Mouse (Mus musculus) heart, adult 11 months (tissue): ENCODE measurements around the gene Cpne5.
A peak's percentile ranks its signal among the peaks of the same experiment; 100 is the strongest.

Experiments used
- DNase-seq: peaks from one replicate; pipeline ENCODE4 v3.0.0; 2022

The Cpne5 gene

DNA sequence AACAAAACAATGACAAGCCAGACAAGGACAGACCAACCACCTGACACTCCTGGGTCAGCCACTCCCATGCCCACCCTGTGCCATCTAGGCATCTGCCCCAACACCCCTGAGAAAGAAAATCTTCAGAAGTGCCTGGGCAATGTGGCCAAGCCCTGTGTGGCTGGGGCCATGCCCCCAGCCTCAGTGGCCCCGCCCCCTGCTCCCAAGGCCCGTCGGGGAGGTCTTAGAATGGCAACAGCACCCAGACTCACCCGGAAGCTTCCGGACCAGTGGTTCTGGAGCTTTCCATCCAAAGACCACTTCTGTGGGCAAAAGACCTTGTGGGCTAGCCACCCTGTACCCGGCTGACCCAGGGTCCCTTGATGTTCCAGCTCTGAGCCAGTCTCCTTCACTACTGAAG is 35.4 kb downstream of the Cpne5 start:
- no peak for DNase-seq

DNA sequence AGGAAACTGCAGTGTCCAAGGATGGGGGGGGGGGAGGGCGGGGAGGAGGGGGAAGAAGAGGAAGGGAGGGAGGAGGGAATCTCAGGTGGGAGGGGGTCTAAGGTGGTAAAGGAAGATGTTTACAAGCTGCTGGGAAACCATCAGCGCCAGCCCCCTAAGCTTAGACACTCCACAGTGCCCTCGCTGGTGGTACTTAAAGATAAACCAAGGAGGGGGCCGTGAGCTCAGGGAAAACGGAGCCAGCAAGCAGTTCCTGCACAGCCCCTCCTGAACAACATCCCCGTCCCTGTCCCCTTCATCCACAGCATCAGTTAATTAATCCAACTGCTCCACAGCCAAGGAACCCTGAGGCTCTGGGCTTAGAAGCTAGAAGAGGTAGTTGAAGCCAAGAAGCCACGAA is 38.1 kb downstream of the Cpne5 start:
- DNase-seq, result no peak

DNA sequence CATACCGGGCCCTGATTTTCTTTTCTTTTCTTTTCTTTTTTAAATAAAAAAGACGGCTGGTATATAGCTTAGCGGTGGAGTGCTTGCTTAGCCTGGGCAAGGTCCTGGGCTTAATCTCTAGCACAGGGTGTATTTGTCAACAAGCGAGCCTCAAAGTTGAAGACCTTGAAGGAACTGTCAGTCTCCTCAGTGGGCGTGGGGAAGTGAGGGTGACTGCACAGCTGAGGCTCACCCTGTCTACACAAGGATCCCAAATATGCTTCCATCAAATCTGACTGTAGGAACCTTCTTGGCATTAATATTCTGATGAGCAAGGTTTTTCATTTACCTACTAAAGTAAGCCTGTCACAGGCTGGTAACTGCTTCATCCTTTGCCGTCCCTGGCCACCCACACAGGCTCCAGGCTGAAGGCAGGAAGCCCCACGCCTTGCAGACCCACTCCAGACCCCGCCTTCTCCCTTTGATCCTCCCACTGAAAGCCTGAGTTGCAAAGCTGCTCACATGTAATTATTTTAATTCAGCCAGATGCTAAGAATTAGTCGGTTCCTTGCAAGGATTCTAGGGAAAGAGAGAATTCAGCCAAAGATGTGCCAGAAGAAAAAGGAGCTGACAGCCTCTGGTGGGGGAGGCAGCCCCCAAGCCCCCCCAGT is 38.7 kb downstream of the Cpne5 start:
- no peak for DNase-seq

DNA sequence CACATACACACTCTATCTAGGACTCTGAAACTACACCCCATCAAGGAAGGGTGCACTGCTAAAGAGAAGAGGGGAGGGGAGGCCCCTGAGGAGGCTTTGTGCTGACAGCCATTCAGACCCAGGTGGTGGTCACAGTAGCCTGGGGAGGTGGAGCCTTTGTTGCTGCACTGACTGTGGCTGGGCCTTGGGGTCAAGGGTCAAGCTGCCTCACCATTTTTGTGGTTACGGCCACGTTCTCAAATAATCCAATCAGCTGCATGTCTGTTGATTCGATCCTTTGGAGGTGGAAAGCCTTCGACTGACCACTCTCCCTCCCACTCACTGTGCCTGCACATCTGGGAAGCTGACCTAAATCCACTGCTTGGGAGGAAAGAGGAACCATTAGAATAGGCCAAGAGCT is 42.4 kb downstream of the Cpne5 start:
- no peak for DNase-seq

DNA sequence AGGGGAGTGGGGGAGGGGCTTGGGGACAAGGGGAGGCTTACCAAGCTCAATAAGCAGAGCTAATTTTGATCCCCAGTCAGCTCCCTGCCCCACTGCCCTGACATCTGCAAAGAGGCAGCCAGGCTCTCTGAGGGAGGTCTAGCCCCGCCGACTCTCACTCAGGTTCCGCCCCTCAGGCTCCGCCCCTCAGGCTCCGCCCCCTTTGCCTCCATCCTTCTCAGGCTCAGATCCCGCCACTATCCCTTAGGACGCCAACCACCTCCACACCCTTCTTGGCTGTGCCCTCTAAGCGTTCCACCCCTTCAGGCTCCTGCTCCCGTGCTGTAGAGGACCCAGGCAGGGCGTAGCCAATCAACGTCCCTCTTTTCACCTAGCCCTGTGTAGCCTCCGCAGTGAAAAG is 49.0 kb downstream of the Cpne5 start:
- DNase-seq, result no peak

DNA sequence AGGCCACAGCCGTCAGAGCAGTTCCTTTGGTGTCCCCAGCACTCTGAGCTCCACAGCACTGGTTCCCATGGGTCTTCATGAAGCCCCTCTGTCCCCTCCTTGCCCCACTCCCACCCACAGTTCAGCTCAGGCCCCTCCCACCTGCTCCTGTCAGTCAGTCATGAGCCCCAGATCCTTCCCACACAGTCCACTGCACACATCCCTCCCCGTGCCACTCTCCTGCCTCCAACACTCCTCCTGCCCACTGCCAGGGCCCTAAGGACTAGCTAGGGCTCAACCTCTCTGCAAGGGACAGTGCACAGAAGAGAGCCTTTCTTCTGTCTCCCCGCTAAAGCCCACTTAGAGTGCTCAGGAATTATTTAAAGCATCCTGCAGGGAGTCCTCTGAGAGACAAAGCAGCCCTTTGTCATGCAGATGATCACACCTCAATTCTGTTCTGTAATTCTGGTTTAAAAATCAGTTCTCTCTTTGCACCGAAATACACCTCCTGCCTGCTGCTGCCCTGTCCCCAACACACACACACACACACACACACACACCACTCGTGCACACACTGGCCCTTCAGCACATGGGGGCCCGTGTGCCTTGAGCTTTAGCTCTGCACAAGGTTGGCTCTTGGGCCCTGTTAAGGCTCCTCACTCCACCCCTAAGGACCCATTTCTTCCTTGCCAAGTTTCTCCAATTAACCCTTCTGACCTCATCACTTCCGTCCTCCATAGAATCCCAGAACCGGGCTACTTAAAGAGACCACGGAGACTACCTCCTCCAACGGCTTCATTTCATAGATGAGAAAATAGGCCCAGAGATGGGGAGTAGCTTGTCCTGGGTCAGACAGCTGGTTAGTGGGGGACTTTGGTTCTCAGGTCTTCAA is 50.7 kb downstream of the Cpne5 start:
- no peak for DNase-seq

DNA sequence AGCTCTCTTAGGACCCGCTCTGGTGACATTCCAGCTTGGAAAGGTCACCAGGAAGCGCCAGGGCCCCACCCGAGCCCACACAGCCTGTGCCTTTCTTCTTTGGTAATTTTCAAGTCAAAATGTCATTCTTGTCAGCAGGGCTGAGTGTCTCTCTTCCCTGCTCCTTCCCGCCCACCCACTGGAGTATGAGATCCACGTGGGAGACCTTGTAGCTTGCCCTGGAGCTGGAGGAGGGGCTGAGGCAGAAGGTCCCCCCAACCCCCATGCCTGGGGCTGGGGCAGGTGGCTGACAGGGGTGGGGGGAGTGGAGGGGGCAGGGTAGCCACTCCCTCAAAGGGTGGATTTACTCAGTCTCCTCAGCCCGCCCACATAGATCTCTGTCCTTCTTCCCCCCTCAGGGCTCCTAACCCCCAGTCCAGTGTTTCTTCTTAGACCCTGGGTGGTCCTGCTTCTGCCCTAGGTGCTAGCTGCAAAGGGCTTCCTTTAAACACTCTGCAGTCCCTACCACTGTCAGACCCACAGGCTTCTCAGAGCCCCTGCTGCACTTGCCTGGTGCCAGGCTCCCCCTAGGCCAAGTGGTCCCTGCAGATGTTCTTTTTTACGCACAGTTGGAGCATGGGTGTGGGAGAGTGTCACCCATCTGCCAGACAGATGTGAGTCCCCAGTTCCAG is 52.5 kb downstream of the Cpne5 start:
- no peak for DNase-seq

DNA sequence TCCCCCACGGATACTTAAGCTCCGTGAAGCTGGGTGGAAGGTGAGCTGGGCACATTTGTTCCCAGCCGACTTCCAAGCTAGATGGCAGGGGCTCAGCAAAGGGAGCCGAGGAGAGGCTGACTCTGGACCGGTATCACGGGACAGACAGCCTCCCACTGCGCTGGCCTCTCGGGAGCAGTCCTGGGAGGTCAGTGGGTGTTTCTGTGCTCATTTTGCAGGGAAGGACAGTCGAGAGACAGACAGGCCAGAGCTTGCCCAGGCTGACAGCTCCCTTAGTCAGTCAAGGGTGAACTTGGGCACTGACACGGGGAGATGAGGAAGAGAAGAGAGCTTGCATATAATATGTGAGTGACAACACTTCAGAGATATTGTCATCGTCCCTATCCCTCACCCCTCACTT is 54.8 kb downstream of the Cpne5 start:
- DNase-seq, result no peak

DNA sequence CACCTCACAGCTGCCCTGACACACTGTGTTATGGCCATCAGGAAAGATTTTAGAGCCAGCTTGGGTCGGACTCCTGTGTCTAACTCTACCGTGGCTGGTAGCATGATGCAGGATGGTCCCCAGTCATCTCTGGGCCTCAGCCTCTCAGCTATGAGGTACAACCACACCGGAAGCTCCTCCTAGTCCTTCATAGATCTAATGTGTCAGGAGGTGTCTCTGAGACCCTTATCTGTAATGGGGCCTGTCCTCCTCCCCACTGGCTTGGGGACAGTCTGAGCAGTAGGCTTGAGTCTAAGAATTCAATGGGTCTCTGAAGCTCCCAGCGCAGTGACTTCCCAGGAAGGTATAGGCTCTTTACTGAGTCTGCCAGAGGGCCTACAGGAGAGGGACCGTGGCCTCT is 56.2 kb downstream of the Cpne5 start:
- DNase-seq, result no peak

DNA sequence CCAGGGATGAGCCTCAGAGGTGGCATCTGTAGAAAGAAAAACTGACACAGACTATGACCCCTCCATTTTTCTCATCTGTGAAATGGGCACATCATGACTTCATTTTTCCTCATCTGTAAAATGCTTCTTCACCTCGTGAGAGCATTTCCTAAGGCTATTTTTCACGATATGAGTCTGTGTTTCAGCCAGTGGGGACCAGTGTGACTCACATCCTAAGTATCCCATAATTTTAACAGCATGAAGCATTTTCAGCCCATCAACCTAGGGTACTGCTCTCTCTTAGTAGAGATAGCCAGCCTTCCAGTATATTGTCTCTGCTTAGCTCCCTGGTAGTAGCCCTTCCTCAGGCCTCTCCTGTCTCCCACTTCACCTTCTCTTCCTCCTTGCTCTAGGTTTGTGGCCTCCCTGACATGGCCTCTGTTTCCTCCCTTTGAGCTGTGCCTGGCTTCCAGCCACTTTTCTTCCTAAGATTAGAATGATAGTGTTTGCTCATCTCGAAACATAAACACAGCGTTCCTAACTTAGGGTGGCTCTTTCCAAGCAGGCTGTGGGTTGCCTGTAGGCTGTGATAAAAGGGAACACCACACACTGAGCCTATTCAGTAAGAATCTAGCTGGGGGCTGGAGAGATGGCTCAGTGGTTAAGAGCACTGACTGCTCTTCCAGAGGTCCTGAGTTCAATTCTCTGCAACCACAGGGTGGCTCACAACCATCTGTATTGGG is 57.4 kb downstream of the Cpne5 start:
- DNase-seq, result no peak

DNA sequence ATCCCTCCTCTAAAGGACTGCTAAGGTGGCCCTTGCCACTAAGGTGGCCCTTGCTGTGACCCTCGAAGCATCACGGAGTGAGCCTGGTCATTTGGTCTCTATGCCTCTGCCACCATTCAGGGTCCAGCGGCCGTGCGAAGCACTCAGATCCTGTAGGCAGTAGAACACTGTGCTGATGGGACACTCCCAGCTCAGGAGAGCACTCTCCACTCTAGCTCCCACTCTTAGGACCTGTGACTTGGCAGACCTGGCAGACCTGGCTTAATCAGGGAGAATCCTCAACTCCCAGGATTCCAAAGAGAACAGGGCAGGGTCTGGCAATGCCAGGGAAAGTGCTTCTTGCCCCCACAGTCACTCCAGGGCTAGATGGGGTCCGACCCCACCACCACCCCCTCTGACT is 58.0 kb downstream of the Cpne5 start:
- DNase-seq, result no peak

DNA sequence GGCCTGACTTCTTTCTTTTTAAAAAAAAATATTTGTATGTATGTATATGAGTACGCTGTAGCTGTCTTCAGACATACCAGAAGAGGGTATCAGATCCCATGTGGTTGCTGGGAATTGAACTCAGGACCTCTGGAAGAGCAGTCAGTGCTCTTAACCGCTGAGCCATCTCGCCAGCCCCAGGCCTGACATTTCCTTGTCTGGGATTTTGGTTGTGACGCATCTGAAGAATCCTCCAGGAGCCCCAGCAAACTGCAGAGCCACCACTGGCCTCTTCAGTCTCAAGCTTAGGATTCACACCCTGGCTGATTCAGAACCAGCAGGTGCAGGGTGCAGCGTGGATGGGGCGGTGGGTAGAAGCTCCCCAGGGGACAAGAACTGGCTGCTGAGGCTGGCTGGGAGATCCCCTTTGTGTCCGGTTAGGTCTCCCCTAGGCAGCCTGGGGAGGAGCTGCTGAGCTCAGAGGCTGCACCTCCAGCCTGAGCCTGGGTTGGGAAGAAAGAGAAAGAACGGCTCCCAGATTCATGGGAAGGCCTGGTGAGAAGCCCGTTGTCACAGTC is 59.4 kb downstream of the Cpne5 start:
- no peak for DNase-seq

DNA sequence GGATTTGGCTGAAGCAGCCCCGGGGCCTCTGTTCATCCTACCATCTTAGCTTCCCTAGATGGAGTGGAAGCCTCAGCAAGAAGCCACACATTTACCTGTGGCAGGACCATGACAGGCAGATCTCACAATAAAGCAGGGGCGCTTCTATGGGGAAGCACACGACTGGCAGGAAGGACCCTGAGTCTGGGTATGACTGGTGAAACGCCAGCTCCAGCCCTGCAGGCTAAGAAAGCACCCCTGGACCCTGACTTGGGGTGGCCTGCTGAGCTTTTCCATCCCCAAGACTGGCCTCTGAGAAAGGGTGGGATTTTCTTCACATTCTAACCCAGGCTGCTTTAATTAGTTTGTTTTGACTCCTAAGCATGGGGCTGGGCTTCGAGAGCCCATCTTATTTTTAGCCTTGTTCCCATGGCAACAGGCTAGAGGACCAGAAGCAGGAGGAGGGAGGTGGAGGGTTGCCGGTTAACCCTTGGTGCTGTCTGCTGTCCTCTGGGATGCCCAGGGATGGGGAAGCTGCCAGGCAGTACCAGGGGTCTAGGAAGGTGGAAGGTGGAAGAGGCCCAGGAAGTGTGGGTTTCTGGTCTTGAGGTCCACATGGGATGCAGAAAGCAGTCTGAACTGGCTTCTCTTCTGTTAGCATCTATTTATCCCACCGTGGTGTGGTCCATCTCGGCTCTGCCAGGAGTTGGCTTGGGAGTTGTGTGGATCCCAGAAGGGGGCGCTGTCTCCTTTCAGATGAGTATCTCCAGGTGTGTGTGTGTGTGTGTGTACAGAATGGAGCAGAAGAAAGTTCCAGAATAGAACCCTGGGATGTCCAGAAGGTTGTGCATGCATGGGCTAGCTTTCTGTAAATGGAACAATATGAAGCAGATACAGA is 61.3 kb downstream of the Cpne5 start:
- DNase-seq, result no peak

DNA sequence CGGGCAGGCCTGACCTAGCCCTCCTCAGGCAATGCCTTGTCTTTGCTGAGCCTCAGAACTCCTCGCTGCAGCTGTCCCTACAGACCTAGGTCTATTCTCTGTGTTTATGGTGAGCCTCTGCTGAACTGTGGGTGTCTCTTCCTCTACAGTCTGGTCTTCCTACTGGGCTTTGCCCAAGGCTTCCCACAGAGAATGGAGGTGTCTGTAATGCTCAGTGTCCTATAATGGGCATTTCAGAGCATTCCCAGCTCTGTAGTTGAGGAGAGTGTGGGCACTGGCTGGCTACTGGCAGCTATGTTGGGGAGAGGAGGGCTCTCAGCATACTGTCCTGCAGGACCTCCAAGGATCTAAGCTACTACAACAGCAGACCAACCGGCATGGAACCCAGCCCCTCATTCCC is 62.3 kb downstream of the Cpne5 start:
- no peak for DNase-seq

DNA sequence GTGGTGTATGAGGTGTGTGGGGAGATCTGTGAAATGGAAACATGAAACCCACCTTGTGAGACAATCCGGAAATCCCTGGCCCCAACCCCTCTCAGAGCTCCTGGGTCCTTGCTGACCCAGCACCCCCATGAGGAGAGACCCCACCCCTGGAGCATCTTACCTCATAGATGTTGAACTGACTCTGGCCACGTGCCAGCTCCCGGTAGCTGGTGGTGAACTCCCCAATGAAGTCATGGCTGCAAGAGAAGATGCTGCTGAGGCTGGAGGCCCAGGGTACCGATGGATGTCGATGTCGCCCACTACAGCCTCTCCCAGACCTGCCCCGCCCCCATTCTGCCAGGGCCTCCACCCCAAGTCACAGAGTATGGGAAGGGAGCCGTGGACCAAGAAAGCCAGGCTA is 64.8 kb downstream of the Cpne5 start:
- DNase-seq, result no peak

DNA sequence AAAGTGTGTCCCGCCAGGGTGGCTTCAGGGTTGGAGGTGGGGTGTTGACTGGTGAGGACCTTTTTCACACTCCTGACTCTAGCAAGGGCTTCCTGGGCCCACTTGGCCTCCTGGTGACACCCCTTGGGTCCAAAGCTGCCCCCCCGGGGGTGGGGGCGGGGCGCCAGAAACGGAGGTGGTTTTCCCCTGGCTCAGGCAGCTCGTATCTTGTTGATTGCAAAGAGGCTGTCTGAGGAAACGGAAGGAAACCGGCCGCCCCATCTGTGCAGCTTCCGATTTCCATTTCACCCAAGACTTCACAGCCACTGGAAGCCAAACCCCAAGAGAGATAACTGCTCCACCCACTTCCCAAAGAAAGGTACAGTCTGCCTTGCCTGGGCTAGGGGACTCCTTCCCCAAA is 65.9 kb downstream of the Cpne5 start:
- DNase-seq, result peak; percentile 96

DNA sequence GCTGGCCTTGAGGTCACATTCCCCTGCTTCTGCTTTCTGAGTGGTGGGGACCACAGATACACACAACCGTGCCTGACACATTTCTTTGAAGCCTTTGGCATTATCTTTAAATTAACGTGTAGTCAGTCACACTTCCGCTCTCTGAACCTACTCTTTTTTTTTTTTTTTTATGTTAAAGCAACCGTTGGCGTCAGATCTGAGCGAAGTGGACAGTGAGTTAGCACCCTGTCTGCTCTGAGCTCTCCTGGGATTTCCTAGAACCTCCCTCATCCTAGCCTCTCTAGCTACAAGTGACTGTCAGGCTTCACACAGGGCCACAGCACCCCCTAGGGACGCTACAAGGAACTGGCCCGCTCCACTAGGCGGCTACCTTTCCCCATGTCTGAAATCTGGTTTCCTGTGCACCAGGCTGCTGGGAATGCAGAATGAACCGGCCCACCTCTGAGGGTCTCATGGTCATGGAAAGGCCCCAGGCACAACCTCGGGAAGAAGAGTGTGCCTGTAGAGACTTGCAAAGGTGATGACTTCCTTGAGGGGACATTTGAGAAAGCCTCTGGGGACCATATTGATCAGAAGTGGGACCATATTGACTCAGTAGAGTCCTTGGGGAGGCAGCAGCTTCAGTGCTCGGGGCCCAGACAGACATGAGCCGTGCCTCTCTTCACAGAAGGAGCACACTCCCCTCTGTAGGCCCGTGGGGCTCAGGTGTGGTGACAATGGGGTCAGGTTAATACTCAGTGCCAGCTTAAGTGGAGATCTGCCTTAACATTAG is 66.8 kb downstream of the Cpne5 start:
- peak; percentile 96 for DNase-seq

DNA sequence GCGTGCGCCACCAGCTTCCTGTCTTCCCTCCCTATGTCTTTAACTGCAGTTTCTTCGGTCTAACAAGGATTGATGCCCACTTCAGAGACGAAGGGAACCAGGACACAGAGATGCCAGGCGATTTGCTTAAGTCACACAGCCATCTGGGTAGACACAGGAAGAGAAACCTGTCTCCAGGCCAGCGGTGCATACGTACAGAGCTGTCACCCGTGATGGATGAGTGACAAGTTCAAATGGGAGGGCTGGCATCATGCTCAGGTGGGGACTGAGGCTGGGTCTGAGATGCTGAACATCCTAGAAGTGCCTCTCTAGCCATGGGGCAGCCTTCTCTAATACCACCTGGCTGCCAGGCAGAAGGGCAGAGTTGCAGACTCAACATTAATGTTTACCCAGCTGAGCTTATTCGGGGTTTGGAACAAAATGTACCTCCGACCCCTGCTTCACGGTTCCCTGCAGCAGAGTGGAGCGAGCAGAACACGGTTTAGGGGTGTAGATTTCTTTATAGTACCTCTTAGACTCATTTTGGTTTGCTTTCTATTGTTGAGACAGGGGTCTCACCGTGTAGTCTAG is 67.5 kb downstream of the Cpne5 start:
- DNase-seq, result no peak

DNA sequence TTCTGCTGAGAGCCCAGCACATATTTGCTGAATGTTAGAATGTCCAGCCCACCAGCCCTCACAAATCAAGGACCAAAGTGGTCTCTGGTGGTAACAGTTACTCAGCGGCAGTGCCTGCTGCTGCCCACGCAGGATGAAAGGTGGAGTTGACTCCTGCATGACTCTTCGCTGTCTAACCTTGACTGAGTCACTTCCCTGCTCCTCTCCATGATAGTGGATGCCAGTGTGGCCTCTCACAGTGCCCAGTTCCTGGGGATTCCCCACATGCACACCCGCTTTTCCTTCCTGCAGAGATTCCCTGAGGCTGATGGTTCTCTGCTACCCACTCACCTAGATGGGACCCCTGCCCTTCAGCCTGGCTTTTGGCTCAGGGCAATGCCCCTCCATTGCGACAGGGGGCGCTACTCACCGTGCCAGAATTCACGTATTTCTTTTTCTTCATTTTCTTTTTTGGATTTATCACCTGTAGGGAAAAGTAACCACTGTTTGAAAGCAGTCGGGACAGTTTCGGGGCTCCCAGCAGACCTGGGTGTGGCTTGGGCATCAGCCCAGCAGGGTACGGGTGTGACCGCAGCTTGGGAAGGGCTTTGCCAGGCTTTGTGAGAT is 68.9 kb downstream of the Cpne5 start:
- no peak for DNase-seq

DNA sequence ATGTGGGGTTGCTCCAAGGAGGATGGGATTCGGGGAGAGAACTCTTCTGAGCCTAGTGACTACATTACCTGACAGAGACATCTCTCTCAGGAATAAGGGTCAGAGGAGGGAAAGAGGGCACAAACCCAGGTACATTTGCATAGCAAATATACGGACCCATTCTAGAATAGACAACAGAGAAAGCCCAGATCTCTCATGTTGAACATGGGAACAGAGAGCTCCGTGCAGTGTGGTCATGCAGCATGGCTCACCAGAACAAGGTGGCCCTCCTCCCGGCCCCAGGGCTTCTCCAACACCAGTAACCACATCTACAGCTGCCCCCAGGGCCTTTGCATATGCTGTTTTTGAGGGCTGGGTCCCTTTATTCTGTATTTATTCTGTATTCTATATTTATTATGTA is 69.5 kb downstream of the Cpne5 start:
- no peak for DNase-seq
